Mouse (Mus musculus): ENCODE measurements around the gene Dusp28. TPM values are rescaled to one million over a fixed set of nuclear protein-coding genes. Genes with fewer than 3 reads are reported as not detected.

Dusp28 gene
- polyA plus RNA-seq, 1 experiment from 2014 or later, result 10.8 TPM

GRCm38 (mm10) chr1:92880101-92880500 is 26.7 kb upstream of the Dusp28 start:
- Histone ChIP-seq H3K27ac (no peak overlapping the region), H3K27me3 (no peaks in the 10 kb centered on the region; the same call in 1 of the 2 replicates), H3K36me3 (no peaks in the 10 kb centered on the region), H3K4me3 (replicated peaks) (no peak overlapping the region), H3K9ac (replicated peaks) (no peak overlapping the region), H3K4me2 (no peak overlapping the region), H3K9me3 (no peaks in the 10 kb centered on the region), H3K4me1 (replicated peaks) (no peaks in the 10 kb centered on the region)
- no peak for ATAC-seq (ENCODE audit: insufficient number of reproducible peaks, insufficient read depth, low FRiP score, low TSS enrichment, low read depth)
- 66% methylated on average over 5 of the region's 5 CpGs for WGBS

DNA sequence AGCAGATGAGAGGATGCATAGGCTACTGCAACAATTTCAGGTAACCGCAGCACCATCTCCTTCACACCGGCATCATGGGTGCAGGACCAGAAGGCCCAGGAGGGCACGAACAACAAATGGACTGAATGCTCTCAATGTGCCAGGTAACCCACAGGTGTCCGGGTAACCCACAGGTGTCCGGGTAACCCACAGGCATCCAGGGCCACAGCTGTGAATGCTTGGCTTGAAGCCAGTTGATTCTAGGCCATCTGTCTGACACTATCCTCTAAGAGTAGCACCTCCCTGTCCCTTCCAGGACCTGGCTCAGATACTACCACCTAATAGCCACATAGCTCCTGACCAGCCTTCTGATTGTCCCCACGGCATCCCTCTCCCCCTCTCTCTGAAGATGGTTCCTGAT is 24.8 kb upstream of the Dusp28 start:
- no peak for ATAC-seq (ENCODE audit: insufficient number of reproducible peaks, insufficient read depth, low FRiP score, low TSS enrichment, low read depth)
- H3K4me1 ChIP-seq (replicated peaks), result no peaks in the 10 kb centered on the region
- H3K4me2 ChIP-seq, result no peak overlapping the region
- no peak overlapping the region for H3K9ac ChIP-seq (replicated peaks)
- no peaks in the 10 kb centered on the region for H3K9me3 ChIP-seq
- H3K36me3 ChIP-seq, result no peaks in the 10 kb centered on the region
- no peaks in the 10 kb centered on the region; the same call in none of the 2 replicates for H3K27me3 ChIP-seq
- H3K4me3 ChIP-seq (replicated peaks), result no peak overlapping the region
- no peak overlapping the region for H3K27ac ChIP-seq
- WGBS, result 93% methylated on average over 6 of the region's 6 CpGs

- H3K4me2 ChIP-seq, result no peak overlapping the region
- no peaks in the 10 kb centered on the region; the same call in 1 of the 2 replicates for H3K27me3 ChIP-seq
- ATAC-seq (ENCODE audit: insufficient number of reproducible peaks, insufficient read depth, low FRiP score, low TSS enrichment, low read depth), result no peak
- no peak overlapping the region for H3K27ac ChIP-seq
- 79% methylated on average over 7 of the region's 7 CpGs for WGBS
- no peak overlapping the region for H3K9ac ChIP-seq (replicated peaks)
- no peak overlapping the region for H3K4me3 ChIP-seq (replicated peaks)
- no peaks in the 10 kb centered on the region for H3K36me3 ChIP-seq
- H3K9me3 ChIP-seq, result no peaks in the 10 kb centered on the region
- H3K4me1 ChIP-seq (replicated peaks), result no peaks in the 10 kb centered on the region
These were observed 17.7 kb upstream of the Dusp28 start for GRCm38 (mm10) chr1:92888901-92889655.

- no peak overlapping the region for H3K4me3 ChIP-seq (replicated peaks)
- H3K4me1 ChIP-seq (replicated peaks), result no peaks in the 10 kb centered on the region
- H3K4me2 ChIP-seq, result no peak overlapping the region
- no peaks in the 10 kb centered on the region for H3K9me3 ChIP-seq
- no peak overlapping the region for H3K9ac ChIP-seq (replicated peaks)
- ATAC-seq (ENCODE audit: insufficient number of reproducible peaks, insufficient read depth, low FRiP score, low TSS enrichment, low read depth), result no peak
- no peaks in the 10 kb centered on the region for H3K27me3 ChIP-seq
- H3K27ac ChIP-seq, result no peak overlapping the region
- no peaks in the 10 kb centered on the region for H3K36me3 ChIP-seq
- 65% methylated on average over 3 of the region's 3 CpGs for WGBS
These were observed 14.0 kb upstream of the Dusp28 start for GRCm38 (mm10) chr1:92892791-92893190.

GRCm38 (mm10) chr1:92893896-92894295 is 12.9 kb upstream of the Dusp28 start:
- no peaks in the 10 kb centered on the region; the same call in 1 of the 2 replicates for H3K27me3 ChIP-seq
- H3K4me2 ChIP-seq, result no peak overlapping the region
- H3K9ac ChIP-seq (replicated peaks), result no peak overlapping the region
- no peak overlapping the region for H3K27ac ChIP-seq
- no peaks in the 10 kb centered on the region for H3K9me3 ChIP-seq
- 74% methylated on average over 3 of the region's 3 CpGs for WGBS
- H3K4me3 ChIP-seq (replicated peaks), result no peak overlapping the region
- no peak for ATAC-seq (ENCODE audit: insufficient number of reproducible peaks, insufficient read depth, low FRiP score, low TSS enrichment, low read depth)
- no peaks in the 10 kb centered on the region for H3K4me1 ChIP-seq (replicated peaks)
- no peaks in the 10 kb centered on the region for H3K36me3 ChIP-seq

- Histone ChIP-seq H3K4me1 (replicated peaks) (no peaks in the 10 kb centered on the region), H3K4me3 (replicated peaks) (no peak overlapping the region), H3K9me3 (no peaks in the 10 kb centered on the region), H3K27me3 (peaks cover 5% of the 10 kb centered on the region; the same call in 1 of the 2 replicates), H3K27ac (no peak overlapping the region), H3K4me2 (no peak overlapping the region), H3K36me3 (no peaks in the 10 kb centered on the region), H3K9ac (replicated peaks) (no peak overlapping the region)
- 0 out of 2 replicates have a peak, but pooled peaks have one; percentile 37 for ATAC-seq (ENCODE audit: insufficient number of reproducible peaks, insufficient read depth, low FRiP score, low TSS enrichment, low read depth)
- 12% methylated on average over 3 of the region's 3 CpGs for WGBS
These were observed 11.7 kb upstream of the Dusp28 start for GRCm38 (mm10) chr1:92895089-92895488.

GRCm38 (mm10) chr1:92902786-92903185 is 4.0 kb upstream of the Dusp28 start, which contains the start of gene Ankmy1:
Gene Ankmy1 (minus strand): TSS chr1:92902906.
- WGBS, result 1% methylated on average over 15 of the region's 15 CpGs
- no peaks in the 10 kb centered on the region for H3K9me3 ChIP-seq
- ATAC-seq (ENCODE audit: insufficient number of reproducible peaks, insufficient read depth, low FRiP score, low TSS enrichment, low read depth), result peak; percentile 34
- H3K27ac ChIP-seq, result no peak within 1 kb of the TSS
- H3K4me3 ChIP-seq (replicated peaks), result peak within 1 kb of the TSS; percentile 31
- H3K9ac ChIP-seq (replicated peaks), result no peak within 1 kb of the TSS
- no peaks in the 10 kb centered on the region for H3K36me3 ChIP-seq
- H3K4me2 ChIP-seq, result peak within 1 kb of the TSS; percentile 55
- peaks cover 15% of the 10 kb centered on the region for H3K4me1 ChIP-seq (replicated peaks)
- peaks cover 10% of the 10 kb centered on the region; the same call in 1 of the 2 replicates for H3K27me3 ChIP-seq

DNA sequence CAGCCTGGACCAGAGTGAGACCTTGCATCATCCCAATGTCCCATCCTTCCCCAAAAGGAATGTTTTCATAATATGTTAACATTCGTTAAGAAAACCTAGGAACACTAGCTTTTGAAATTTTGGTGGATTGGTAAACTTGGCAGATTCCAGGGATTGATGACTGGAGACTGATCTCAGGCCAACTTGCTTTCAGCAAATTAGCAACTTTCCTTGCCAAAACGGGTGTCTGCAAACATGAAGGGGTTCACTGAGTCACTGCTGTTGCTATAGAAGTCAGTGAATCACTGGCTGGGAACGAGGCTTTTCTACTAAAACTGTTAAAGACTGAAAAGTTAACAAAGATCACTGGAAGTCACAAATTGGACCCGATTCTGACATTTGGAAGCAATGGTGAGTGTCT is 3.2 kb upstream of the Dusp28 start:
- 73% methylated on average over 4 of the region's 4 CpGs for WGBS
- no peak overlapping the region for H3K4me2 ChIP-seq
- H3K36me3 ChIP-seq, result no peaks in the 10 kb centered on the region
- no peak overlapping the region for H3K4me3 ChIP-seq (replicated peaks)
- peaks cover 19% of the 10 kb centered on the region for H3K4me1 ChIP-seq (replicated peaks)
- H3K9ac ChIP-seq (replicated peaks), result no peak overlapping the region
- peaks cover 10% of the 10 kb centered on the region; the same call in 1 of the 2 replicates for H3K27me3 ChIP-seq
- no peak for ATAC-seq (ENCODE audit: insufficient number of reproducible peaks, insufficient read depth, low FRiP score, low TSS enrichment, low read depth)
- H3K27ac ChIP-seq, result no peak overlapping the region
- no peaks in the 10 kb centered on the region for H3K9me3 ChIP-seq

GRCm38 (mm10) chr1:92905703-92906310 is 974 bp upstream of the Dusp28 start:
- peaks cover 5% of the 10 kb centered on the region; the same call in 1 of the 2 replicates for H3K27me3 ChIP-seq
- 90% methylated on average over 2 of the region's 2 CpGs for WGBS
- H3K9ac ChIP-seq (replicated peaks), result no peak overlapping the region
- H3K36me3 ChIP-seq, result no peaks in the 10 kb centered on the region
- no peak overlapping the region for H3K4me2 ChIP-seq
- no peaks in the 10 kb centered on the region for H3K9me3 ChIP-seq
- peaks cover 29% of the 10 kb centered on the region for H3K4me1 ChIP-seq (replicated peaks)
- no peak overlapping the region for H3K4me3 ChIP-seq (replicated peaks)
- H3K27ac ChIP-seq, result no peak overlapping the region
- ATAC-seq (ENCODE audit: insufficient number of reproducible peaks, insufficient read depth, low FRiP score, low TSS enrichment, low read depth), result no peak

DNA sequence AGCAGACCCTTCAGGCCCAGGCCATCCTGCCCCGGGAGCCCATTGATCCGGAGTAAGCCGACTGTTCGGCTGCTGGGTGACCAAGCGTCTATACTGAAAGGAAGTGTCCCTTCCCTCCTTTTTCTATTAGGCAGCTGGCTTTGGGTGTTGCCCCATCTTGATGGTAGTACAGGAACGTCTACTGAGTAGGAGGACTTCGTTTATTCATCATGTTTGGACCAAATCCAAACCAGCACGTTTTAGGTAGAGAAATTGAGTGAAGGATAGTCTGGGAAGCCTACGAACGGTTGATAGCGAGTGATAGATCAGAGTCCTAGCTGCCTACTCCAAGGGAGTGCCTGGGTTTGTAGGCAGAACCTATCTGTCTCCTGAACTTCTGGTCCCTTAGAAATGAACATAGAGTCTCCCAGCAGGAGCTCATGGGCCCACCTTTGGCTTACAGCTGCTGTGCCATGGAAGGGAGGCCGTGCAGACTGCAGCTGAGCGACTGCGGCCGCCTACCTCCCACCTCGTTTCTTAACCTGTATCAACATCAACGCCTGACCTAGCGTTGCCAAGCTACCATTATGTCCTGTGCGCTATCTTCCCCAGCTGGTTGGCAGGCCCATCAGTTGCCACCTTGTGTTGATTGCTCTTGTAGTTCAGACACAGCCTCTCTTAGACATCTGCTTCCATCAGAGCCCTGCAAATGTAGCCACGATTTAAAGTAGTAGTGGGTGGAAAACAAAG is 1.0 kb downstream of the Dusp28 start:
- H3K27me3 ChIP-seq, result no peaks in the 10 kb centered on the region
- no peak for ATAC-seq (ENCODE audit: insufficient number of reproducible peaks, insufficient read depth, low FRiP score, low TSS enrichment, low read depth)
- peak overlapping the region; percentile 72 for H3K9ac ChIP-seq (replicated peaks)
- WGBS, result 48% methylated on average over 20 of the region's 20 CpGs
- no peaks in the 10 kb centered on the region for H3K9me3 ChIP-seq
- H3K4me3 ChIP-seq (replicated peaks), result peak overlapping the region; percentile 76
- H3K36me3 ChIP-seq, result no peaks in the 10 kb centered on the region
- H3K4me2 ChIP-seq, result peak overlapping the region; percentile 73
- peak overlapping the region; percentile 92; the same call in 1 of the 2 replicates for H3K27ac ChIP-seq
- peaks cover 41% of the 10 kb centered on the region for H3K4me1 ChIP-seq (replicated peaks)

GRCm38 (mm10) chr1:92908664-92909063 is 1.9 kb downstream of the Dusp28 start:
- Histone ChIP-seq H3K4me1 (replicated peaks) (peaks cover 41% of the 10 kb centered on the region), H3K27ac (no peak overlapping the region), H3K4me2 (no peak overlapping the region), H3K9ac (replicated peaks) (no peak overlapping the region), H3K4me3 (replicated peaks) (no peak overlapping the region), H3K27me3 (no peaks in the 10 kb centered on the region), H3K36me3 (no peaks in the 10 kb centered on the region), H3K9me3 (no peaks in the 10 kb centered on the region)
- no peak for ATAC-seq (ENCODE audit: insufficient number of reproducible peaks, insufficient read depth, low FRiP score, low TSS enrichment, low read depth)
- 90% methylated on average over 3 of the region's 3 CpGs for WGBS
